Mouse (Mus musculus) CH12.LX (cell line): ENCODE measurements around the gene Fgfr2.
A peak's percentile ranks its signal among the peaks of the same experiment; 100 is the strongest.

Experiments
- CHD2 ChIP-seq: IDR thresholded peaks from 2 replicates; pipeline ENCODE4 v1.6.1; 2011; ENCODE audit warnings: low read length, improper control_type of control experiment
- CTCF ChIP-seq, 2 experiments: IDR thresholded peaks in 1 of 2; conservative IDR thresholded peaks in 1 of 2; 2 replicates each; pipeline ENCODE4 v1.5.1; 2011 to 2012; ENCODE audit warnings: low read depth in 2 of 2, low read length in 2 of 2, improper control_type of control experiment in 1 of 2, inconsistent platforms in 1 of 2, mild to moderate bottlenecking in 1 of 2, moderate library complexity in 1 of 2
- EP300 ChIP-seq: IDR thresholded peaks from 2 replicates; pipeline ENCODE4 v1.6.1; 2011; ENCODE audit warnings: low read length, improper control_type of control experiment
- GABPA ChIP-seq: IDR thresholded peaks from 2 replicates; pipeline ENCODE4 v1.6.1; 2012; ENCODE audit warnings: low read depth, low read length, improper control_type of control experiment, inconsistent platforms; ENCODE audit not compliant: insufficient replicate concordance
- HCFC1 ChIP-seq: IDR thresholded peaks from 2 replicates; pipeline ENCODE4 v1.6.1; 2012; ENCODE audit warnings: low read depth, mild to moderate bottlenecking, inconsistent platforms, low read length, improper control_type of control experiment
- JUND ChIP-seq: conservative IDR thresholded peaks from 2 replicates; pipeline ENCODE4 v1.6.1; 2011; ENCODE audit warnings: low read depth, low read length, improper control_type of control experiment
- POLR2A ChIP-seq: IDR thresholded peaks from 2 replicates; pipeline ENCODE4 v1.6.1; 2011; ENCODE audit warnings: low read depth, mild to moderate bottlenecking, improper control_type of control experiment, low read length
- TCF12 ChIP-seq: IDR thresholded peaks from 2 replicates; pipeline ENCODE4 v1.6.1; 2014; ENCODE audit warnings: low read depth, mild to moderate bottlenecking, inconsistent platforms, low read length, improper control_type of control experiment
- USF2 ChIP-seq: conservative IDR thresholded peaks from 2 replicates; pipeline ENCODE4 v1.6.1; 2011; ENCODE audit warnings: low read depth, low read length, improper control_type of control experiment
- ZKSCAN1 ChIP-seq: IDR thresholded peaks from 2 replicates; pipeline ENCODE4 v1.6.1; 2012; ENCODE audit warnings: low read depth, inconsistent platforms, low read length, improper control_type of control experiment, borderline replicate concordance

DNA sequence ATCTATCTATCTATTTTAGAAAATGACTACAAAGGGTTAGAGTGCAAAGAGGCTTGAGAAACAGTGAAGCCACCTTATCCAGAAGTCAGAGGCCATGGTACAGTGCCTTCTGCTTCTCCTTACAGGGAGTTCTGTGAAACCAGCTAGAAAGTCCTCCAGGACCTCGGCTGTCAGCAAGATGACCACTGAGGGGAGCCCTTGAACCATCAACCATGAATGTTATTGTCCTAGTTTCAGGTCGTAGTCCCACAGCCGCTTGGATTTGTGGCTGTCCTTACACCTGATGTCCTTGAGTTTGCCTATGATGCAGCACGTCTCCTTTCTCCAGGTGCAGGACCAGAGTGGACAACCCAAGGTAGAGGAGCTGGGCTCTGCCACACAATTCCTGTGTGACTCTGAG lies 1225.9 kb downstream of the Fgfr2 start:
- TF ChIP-seq JUND (no peak), HCFC1 (no peak), ZKSCAN1 (no peak), TCF12 (no peak), EP300 (no peak), CHD2 (no peak), CTCF (conservative IDR thresholded peaks at IDR 0.05 in 1 of 2, IDR thresholded peaks at IDR 0.05 in 1 of 2; ENCODE audit: low read depth in 2 of 2, low read length in 2 of 2) (peak in 1 of 2 experiments; percentile 37; a peak in 2 of 4 replicates), POLR2A (no peak), USF2 (no peak), GABPA (no peak)
